Comparison of ENCODE assay signal across 33 mouse cellular contexts in the genomic region with DNA sequence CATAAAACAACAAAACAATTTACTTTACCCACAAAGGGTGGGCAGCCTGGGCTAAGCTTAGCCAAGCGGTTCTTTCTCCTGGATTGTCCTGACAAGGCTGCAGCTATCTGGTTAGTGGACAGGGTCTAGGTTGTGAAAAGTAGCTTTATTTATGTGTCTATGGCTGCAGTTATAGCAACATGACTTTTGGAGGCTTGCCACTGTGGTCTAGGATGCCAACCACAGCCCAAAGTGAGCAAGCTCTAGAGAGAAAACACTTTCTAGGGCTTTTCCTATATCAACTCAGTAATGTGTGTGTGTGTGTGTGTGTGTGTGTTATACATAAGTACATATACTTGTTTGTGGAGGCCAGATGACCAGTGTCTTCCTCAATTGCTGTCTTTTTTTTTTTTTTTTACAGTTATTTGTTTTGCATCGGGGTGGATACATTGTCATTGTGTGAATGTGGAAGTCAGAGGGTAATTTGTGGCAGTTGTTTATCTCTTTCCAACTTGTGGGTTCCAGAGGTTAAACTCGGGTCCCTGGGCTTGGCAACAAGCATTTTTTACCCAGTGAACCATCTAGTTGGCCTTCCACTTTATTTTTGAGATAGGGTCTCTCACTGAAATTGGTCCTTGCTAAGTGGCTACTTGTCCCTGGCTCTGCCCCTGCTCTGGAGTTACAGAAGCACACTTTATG. TPM values are rescaled to one million over a fixed set of nuclear protein-coding genes. Genes with fewer than 3 reads are reported as not detected.
A peak's percentile ranks its signal among the peaks of the same experiment; 100 is the strongest.
DNase-seq lines count a peak whose midpoint lies in the region; ATAC-seq lines count a peak whose summit lies in the region.
"Had no signal": no experiment of that assay in that cellular context is flagged by ENCODE, and none has a peak within 500 bp of the region (broad histone marks: within the 10 kb centered on the region; RNA-seq: fewer than 3 reads in every experiment).

No protein-coding gene starts in this region.

- no peaks in the 10 kb centered on the region for H3K36me3 ChIP-seq in forebrain, embryonic 11.5 days (ENCODE audit: control insufficient read depth, insufficient read depth, low read length)
- no peaks in the 10 kb centered on the region for H3K36me3 ChIP-seq in forebrain, embryonic 12.5 days (replicated peaks)
- H3K36me3 ChIP-seq: forebrain, embryonic 10.5 days; G1E; kidney, embryonic 15.5 days; liver, embryonic 15.5 days; lung, embryonic 15.5 days; midbrain, embryonic 13.5 days; stomach, embryonic 15.5 days had no signal

- peak; percentile 27 for DNase-seq in forebrain, embryonic 11.5 days (ENCODE audit: low spot score)
- DNase-seq in 416B (ENCODE audit: low read depth): peak; percentile 67
- DNase-seq in NIH3T3 (ENCODE audit: low read depth): peak; percentile 71
- DNase-seq in MN1 (ENCODE audit: low spot score): no peak
- DNase-seq in layer of hippocampus, adult 11-12 months (ENCODE audit: low spot score): no peak
- DNase-seq: cerebellum, adult 2 months; cerebellum, postnatal 14 days; forebrain, postnatal 0 days; gastrocnemius, postnatal 10 days; heart, postnatal 4 days; kidney, adult 11 months; kidney, postnatal 36 days; layer of hippocampus, postnatal 36 days; lung, postnatal 36 days; right cerebral cortex, postnatal 14 days had no signal

- H3K4me3 ChIP-seq in forebrain, embryonic 11.5 days (ENCODE audit: low read depth, low read length): no peak overlapping the region
- H3K4me3 ChIP-seq in forebrain, embryonic 12.5 days (replicated peaks): no peak overlapping the region
- H3K4me3 ChIP-seq: forebrain, embryonic 10.5 days; kidney, embryonic 15.5 days; liver, embryonic 15.5 days; lung, embryonic 15.5 days; megakaryocyte, embryonic 14.5 days; midbrain, embryonic 13.5 days; stomach, embryonic 15.5 days had no signal

- no peak overlapping the region for H3K9ac ChIP-seq in forebrain, embryonic 11.5 days (ENCODE audit: low read length)
- H3K9ac ChIP-seq in forebrain, embryonic 12.5 days: no peak overlapping the region
- H3K9ac ChIP-seq: forebrain, postnatal 0 days; hindbrain, embryonic 14.5 days; kidney, embryonic 15.5 days; liver, embryonic 15.5 days; lung, embryonic 15.5 days; midbrain, embryonic 13.5 days; stomach, embryonic 15.5 days had no signal

- 92% methylated on average over 3 of the region's 3 CpGs for WGBS in forebrain, embryonic 11.5 days
- WGBS in forebrain, embryonic 12.5 days: 84% methylated on average over 3 of the region's 3 CpGs

- H3K9me3 ChIP-seq in forebrain, embryonic 11.5 days (ENCODE audit: control insufficient read depth, low read length): no peaks in the 10 kb centered on the region
- no peaks in the 10 kb centered on the region for H3K9me3 ChIP-seq in forebrain, embryonic 12.5 days
- H3K9me3 ChIP-seq: forebrain, embryonic 10.5 days; G1E; kidney, embryonic 15.5 days; liver, embryonic 15.5 days; lung, embryonic 15.5 days; megakaryocyte, embryonic 14.5 days; midbrain, embryonic 13.5 days; stomach, embryonic 15.5 days had no signal

- no peaks in the 10 kb centered on the region for H3K27me3 ChIP-seq in forebrain, embryonic 11.5 days (ENCODE audit: control insufficient read depth, insufficient read depth, low read length)
- no peaks in the 10 kb centered on the region for H3K27me3 ChIP-seq in forebrain, embryonic 12.5 days
- H3K27me3 ChIP-seq: kidney, embryonic 15.5 days; liver, embryonic 15.5 days; lung, embryonic 15.5 days; midbrain, embryonic 13.5 days; stomach, embryonic 15.5 days had no signal

- H3K4me1 ChIP-seq in forebrain, embryonic 11.5 days (replicated peaks; ENCODE audit: control insufficient read depth, insufficient read depth, low read length): no peaks in the 10 kb centered on the region
- H3K4me1 ChIP-seq in forebrain, embryonic 12.5 days: no peaks in the 10 kb centered on the region
- H3K4me1 ChIP-seq: lung, embryonic 15.5 days; midbrain, embryonic 13.5 days; stomach, embryonic 15.5 days had no signal

- no peak overlapping the region for H3K27ac ChIP-seq in forebrain, embryonic 11.5 days (ENCODE audit: low read depth, low read length)
- H3K27ac ChIP-seq in forebrain, embryonic 12.5 days: no peak overlapping the region
- H3K27ac ChIP-seq: forebrain, embryonic 10.5 days; hindbrain, embryonic 14.5 days; kidney, embryonic 15.5 days; liver, embryonic 15.5 days; lung, embryonic 15.5 days; midbrain, embryonic 13.5 days; stomach, embryonic 15.5 days had no signal

- no peak overlapping the region for H3K4me2 ChIP-seq in forebrain, embryonic 11.5 days (ENCODE audit: low read depth, low read length, severe bottlenecking)
- no peak overlapping the region for H3K4me2 ChIP-seq in forebrain, embryonic 12.5 days
- H3K4me2 ChIP-seq: hindbrain, embryonic 14.5 days; kidney, embryonic 15.5 days; liver, embryonic 15.5 days; lung, embryonic 15.5 days; midbrain, embryonic 13.5 days; stomach, embryonic 15.5 days had no signal

- no peak for ATAC-seq in forebrain, embryonic 11.5 days (replicated peaks; ENCODE audit: low FRiP score)
- ATAC-seq in forebrain, embryonic 12.5 days (ENCODE audit: low FRiP score): no peak
- ATAC-seq in hematopoietic stem cell, adult 5-6 weeks (replicated peaks in 1 of 2; ENCODE audit: insufficient read depth in 1 of 2, low FRiP score in 2 of 2, low TSS enrichment in 1 of 2, low read depth in 1 of 2, poor library complexity in 2 of 2, severe bottlenecking in 2 of 2): peak; percentile 42 to 74
- no peak for ATAC-seq in inflammation-experienced regulatory T-cells, adult 6 months
- ATAC-seq: forebrain, postnatal 0 days; midbrain, embryonic 13.5 days had no signal

RNA-seq across cellular contexts. Expression of a gene that starts 9.7 kb away (rescaled TPM):
- not detected in 2 replicates for polyA plus RNA-seq in forebrain, embryonic 11.5 days (2014; fragmentation: Nextera tagmentation; extraction: Ambion mirVana)
- not detected in 2 replicates for polyA plus RNA-seq in forebrain, embryonic 12.5 days (2016; fragmentation: Nextera tagmentation; extraction: Ambion mirVana)
- not detected in 2 replicates for total RNA-seq in hematopoietic stem cell, adult 5-6 weeks (2017)
- not detected for polyA plus RNA-seq in inflammation-experienced regulatory T-cells, adult 6 months (2017; shearing (Covaris generic))
- total RNA-seq: forebrain, postnatal 0 days; heart, postnatal 4 days; layer of hippocampus, postnatal 36 days; left cerebral cortex, postnatal 10 days had no signal
- polyA plus RNA-seq: C2C12; cerebellum, adult 2 months; embryonic facial prominence, embryonic 11.5 days; forebrain, embryonic 10.5 days; forebrain, postnatal 0 days; G1E; heart, embryonic 16.5 days; hindbrain, embryonic 14.5 days; limb, embryonic 11.5 days; liver, embryonic 15.5 days; lung, embryonic 15.5 days; midbrain, embryonic 13.5 days; neural tube, embryonic 14.5 days had no signal

RNA-seq across cellular contexts. Expression of a gene that starts 27.2 kb away (rescaled TPM):
- polyA plus RNA-seq in forebrain, embryonic 11.5 days (2014; fragmentation: Nextera tagmentation; extraction: Ambion mirVana): not detected in 2 replicates
- not detected in 2 replicates for polyA plus RNA-seq in forebrain, embryonic 12.5 days (2016; fragmentation: Nextera tagmentation; extraction: Ambion mirVana)
- 0.10 TPM in 1 of 2 replicates, not detected in the other for total RNA-seq in hematopoietic stem cell, adult 5-6 weeks (2017)
- polyA plus RNA-seq in inflammation-experienced regulatory T-cells, adult 6 months (2017; shearing (Covaris generic)): not detected
- polyA plus RNA-seq: forebrain, embryonic 10.5 days; limb, embryonic 11.5 days; midbrain, embryonic 13.5 days; neural tube, embryonic 14.5 days had no signal

RNA-seq across cellular contexts. Expression of a gene that starts 32.8 kb away (rescaled TPM):
- polyA plus RNA-seq in forebrain, embryonic 11.5 days (2014; fragmentation: Nextera tagmentation; extraction: Ambion mirVana): 2.8 and 3.1 TPM in 2 replicates
- polyA plus RNA-seq in forebrain, embryonic 12.5 days (2016; fragmentation: Nextera tagmentation; extraction: Ambion mirVana): 2.9 and 3.1 TPM in 2 replicates
- 1.1 and 2.6 TPM in 2 replicates for total RNA-seq in hematopoietic stem cell, adult 5-6 weeks (2017)
- polyA plus RNA-seq in inflammation-experienced regulatory T-cells, adult 6 months (2017; shearing (Covaris generic)): 10 to 100 TPM in 1 of 3 experiments, 1 to 10 TPM in 2; 2.5 to 12.3 (median 4.9) TPM

RNA-seq across cellular contexts. Expression of a gene that starts 41.6 kb away (rescaled TPM):
- polyA plus RNA-seq in forebrain, embryonic 11.5 days (2014; fragmentation: Nextera tagmentation; extraction: Ambion mirVana): 189 and 193 TPM in 2 replicates
- polyA plus RNA-seq in forebrain, embryonic 12.5 days (2016; fragmentation: Nextera tagmentation; extraction: Ambion mirVana): 182 and 189 TPM in 2 replicates
- 101 and 128 TPM in 2 replicates for total RNA-seq in hematopoietic stem cell, adult 5-6 weeks (2017)
- polyA plus RNA-seq in inflammation-experienced regulatory T-cells, adult 6 months (2017; shearing (Covaris generic)): 10 to 100 TPM; 25.8 to 37.6 (median 36.8) TPM

RNA-seq across cellular contexts. Expression of a gene that starts 55.6 kb away (rescaled TPM):
- polyA plus RNA-seq in forebrain, embryonic 11.5 days (2014; fragmentation: Nextera tagmentation; extraction: Ambion mirVana): 159 and 165 TPM in 2 replicates
- polyA plus RNA-seq in forebrain, embryonic 12.5 days (2016; fragmentation: Nextera tagmentation; extraction: Ambion mirVana): 164 and 169 TPM in 2 replicates
- 139 and 177 TPM in 2 replicates for total RNA-seq in hematopoietic stem cell, adult 5-6 weeks (2017)
- polyA plus RNA-seq in inflammation-experienced regulatory T-cells, adult 6 months (2017; shearing (Covaris generic)): 10 to 100 TPM; 62.1 to 87.3 (median 74.1) TPM

Comparison
In these comparisons a context has a peak if more than half of its experiments do, and no peak if none do; other contexts are left out.
1. ATAC-seq: peak in hematopoietic stem cell, adult 5-6 weeks (2 of 2); none in forebrain, embryonic 11.5 days (single experiment), forebrain, embryonic 12.5 days (single experiment) and inflammation-experienced regulatory T-cells, adult 6 months (single experiment).
2. DNase-seq: peak in forebrain, embryonic 11.5 days (single experiment), 416B (single experiment) and NIH3T3 (single experiment); none in MN1 (single experiment) and layer of hippocampus, adult 11-12 months (single experiment).